Mouse (Mus musculus) hindbrain, embryonic 12.5 days (tissue): ENCODE data around the gene Lrrc49. TPM values are rescaled to one million over a fixed set of nuclear protein-coding genes. Genes with fewer than 3 reads are reported as not detected.

Experiments used
- ATAC-seq: fragments of 200-750 bp; cut with Nextera tagmentation; 2 replicates; pipeline ENCODE4 v1.8.0; 2017; ENCODE audit warnings: moderate TSS enrichment; ENCODE audit not compliant: low FRiP score
- H3K27ac ChIP-seq: fragments of 300-500 bp; sonication (generic); 2 replicates; pipeline ENCODE4 v1.5.1; 2016; ENCODE audit warnings: mild to moderate bottlenecking
- H3K27me3 ChIP-seq: fragments of 300-500 bp; sonication (generic); 2 replicates; pipeline ENCODE4 v1.6.1; 2016; ENCODE audit warnings: mild to moderate bottlenecking
- H3K36me3 ChIP-seq: fragments of 300-500 bp; sonication (generic); 2 replicates; pipeline ENCODE4 v1.6.1; 2016; ENCODE audit warnings: mild to moderate bottlenecking
- H3K4me1 ChIP-seq: fragments of 300-500 bp; sonication (generic); 2 replicates; pipeline ENCODE4 v1.6.1; 2016
- H3K4me2 ChIP-seq: fragments of 300-500 bp; sonication (generic); replicated peaks from 2 replicates; pipeline ENCODE4 v1.6.1; 2016; ENCODE audit warnings: mild to moderate bottlenecking
- H3K4me3 ChIP-seq: fragments of 300-500 bp; sonication (generic); 2 replicates; pipeline ENCODE4 v1.5.1; 2016; ENCODE audit warnings: mild to moderate bottlenecking
- H3K9ac ChIP-seq: fragments of 300-500 bp; sonication (generic); 2 replicates; pipeline ENCODE4 v1.6.1; 2016; ENCODE audit warnings: mild to moderate bottlenecking, moderate library complexity
- H3K9me3 ChIP-seq: fragments of 300-500 bp; sonication (generic); replicated peaks from 2 replicates; pipeline ENCODE4 v1.6.1; 2016; ENCODE audit warnings: mild to moderate bottlenecking
- WGBS: fragments of 180-500 bp; shearing (Covaris S2); methylation state at CpG from one replicate; pipeline ENCODE4 v1.1.7; 2016; 5-methylcytosine and 5-hydroxymethylcytosine counted together
- polyA plus RNA-seq: library from polyadenylated mRNA; unstranded; fragments of >200 nt; fragmentation: Nextera tagmentation; extraction: Ambion mirVana; gene quantifications from 2 replicates; pipeline ENCODE4 v1.2.1, GENCODE M21; 2016

Gene Lrrc49
- polyA plus RNA-seq, 1 experiment from 2014 or later: 55.7 TPM

GRCm38 (mm10) chr9:60668886-60669285 lies 19.1 kb downstream of the Lrrc49 start:
- no peak overlapping the region for H3K9ac ChIP-seq
- H3K27ac ChIP-seq: no peak overlapping the region
- peaks cover 58% of the 10 kb centered on the region for H3K36me3 ChIP-seq
- H3K4me1 ChIP-seq: no peaks in the 10 kb centered on the region
- no peak for ATAC-seq
- H3K27me3 ChIP-seq: no peaks in the 10 kb centered on the region
- H3K4me2 ChIP-seq: no peak overlapping the region
- H3K9me3 ChIP-seq: no peaks in the 10 kb centered on the region
- 75% methylated on average over 6 of the region's 6 CpGs for WGBS
- no peak overlapping the region for H3K4me3 ChIP-seq

- no peak overlapping the region for H3K9ac ChIP-seq
- no peak for ATAC-seq
- no peak overlapping the region for H3K4me2 ChIP-seq
- no peak overlapping the region for H3K27ac ChIP-seq
- H3K4me3 ChIP-seq: no peak overlapping the region
- H3K9me3 ChIP-seq: no peaks in the 10 kb centered on the region
- no peaks in the 10 kb centered on the region for H3K27me3 ChIP-seq
- H3K4me1 ChIP-seq: no peaks in the 10 kb centered on the region
- WGBS: 96% methylated on average over 3 of the region's 3 CpGs
- H3K36me3 ChIP-seq: peaks cover 52% of the 10 kb centered on the region
Measured at GRCm38 (mm10) chr9:60665535-60665934, 22.4 kb downstream of the Lrrc49 start.

GRCm38 (mm10) chr9:60664866-60665265 lies 23.1 kb downstream of the Lrrc49 start:
- Histone ChIP-seq H3K4me1 (no peaks in the 10 kb centered on the region), H3K4me2 (no peak overlapping the region), H3K4me3 (no peak overlapping the region), H3K36me3 (peaks cover 45% of the 10 kb centered on the region), H3K9me3 (no peaks in the 10 kb centered on the region), H3K27me3 (no peaks in the 10 kb centered on the region), H3K27ac (no peak overlapping the region), H3K9ac (no peak overlapping the region)
- no peak for ATAC-seq
- WGBS: 86% methylated on average over 5 of the region's 5 CpGs

GRCm38 (mm10) chr9:60664385-60664784 lies 23.6 kb downstream of the Lrrc49 start:
- Histone ChIP-seq H3K27ac (no peak overlapping the region), H3K4me1 (no peaks in the 10 kb centered on the region), H3K9me3 (no peaks in the 10 kb centered on the region), H3K4me2 (no peak overlapping the region), H3K36me3 (peaks cover 42% of the 10 kb centered on the region), H3K4me3 (no peak overlapping the region), H3K9ac (no peak overlapping the region), H3K27me3 (no peaks in the 10 kb centered on the region)
- no peak for ATAC-seq
- 95% methylated on average over 12 of the region's 12 CpGs for WGBS

- no peaks in the 10 kb centered on the region for H3K27me3 ChIP-seq
- 84% methylated on average over 2 of the region's 2 CpGs for WGBS
- H3K4me1 ChIP-seq: no peaks in the 10 kb centered on the region
- ATAC-seq: no peak
- H3K36me3 ChIP-seq: peaks cover 32% of the 10 kb centered on the region
- no peak overlapping the region for H3K4me3 ChIP-seq
- no peak overlapping the region for H3K27ac ChIP-seq
- H3K4me2 ChIP-seq: no peak overlapping the region
- H3K9me3 ChIP-seq: no peaks in the 10 kb centered on the region
- H3K9ac ChIP-seq: no peak overlapping the region
Measured at GRCm38 (mm10) chr9:60662936-60663335, 25.0 kb downstream of the Lrrc49 start.

GRCm38 (mm10) chr9:60653582-60653981 lies 34.4 kb downstream of the Lrrc49 start:
- H3K36me3 ChIP-seq: 0 out of 2 replicates have a peak, but pooled peaks cover 5% of the 10 kb centered on the region
- ATAC-seq: no peak
- H3K27ac ChIP-seq: no peak overlapping the region

GRCm38 (mm10) chr9:60653137-60653536 lies 34.8 kb downstream of the Lrrc49 start:
- no peak overlapping the region for H3K27ac ChIP-seq
- H3K9me3 ChIP-seq: no peaks in the 10 kb centered on the region
- H3K4me1 ChIP-seq: peaks cover 22% of the 10 kb centered on the region
- H3K9ac ChIP-seq: no peak overlapping the region
- 0 out of 2 replicates have a peak, but pooled peaks cover 3% of the 10 kb centered on the region for H3K36me3 ChIP-seq
- no peak for ATAC-seq
- H3K4me3 ChIP-seq: no peak overlapping the region
- no peak overlapping the region for H3K4me2 ChIP-seq
- 91% methylated on average over 1 of the region's 1 CpGs for WGBS
- H3K27me3 ChIP-seq: no peaks in the 10 kb centered on the region

More at GRCm38 (mm10) chr9:60653582-60653981, 34.4 kb downstream of the Lrrc49 start:
- Histone ChIP-seq H3K4me2 (no peak overlapping the region), H3K4me3 (no peak overlapping the region), H3K9ac (no peak overlapping the region), H3K27me3 (no peaks in the 10 kb centered on the region), H3K9me3 (no peaks in the 10 kb centered on the region), H3K4me1 (peaks cover 19% of the 10 kb centered on the region)

GRCm38 (mm10) chr9:60650277-60650676 lies 37.7 kb downstream of the Lrrc49 start:
- Histone ChIP-seq H3K4me3 (no peak overlapping the region), H3K9ac (no peak overlapping the region), H3K4me1 (peaks cover 22% of the 10 kb centered on the region), H3K4me2 (no peak overlapping the region), H3K27me3 (no peaks in the 10 kb centered on the region), H3K9me3 (no peaks in the 10 kb centered on the region), H3K36me3 (no peaks in the 10 kb centered on the region), H3K27ac (no peak overlapping the region)
- WGBS: 76% methylated on average over 6 of the region's 6 CpGs
- no peak for ATAC-seq

GRCm38 (mm10) chr9:60648981-60649975 lies 38.7 kb downstream of the Lrrc49 start:
- WGBS: 35% methylated on average over 18 of the region's 18 CpGs
- H3K27me3 ChIP-seq: no peaks in the 10 kb centered on the region
- H3K4me2 ChIP-seq: peak overlapping the region; percentile 15; the same call in 1 of the 2 replicates
- peak overlapping the region; percentile 23; the same call in 1 of the 2 replicates for H3K9ac ChIP-seq
- peaks cover 4% of the 10 kb centered on the region for H3K36me3 ChIP-seq
- peaks cover 22% of the 10 kb centered on the region for H3K4me1 ChIP-seq
- H3K27ac ChIP-seq: peak overlapping the region; percentile 48; the same call in 1 of the 2 replicates
- peak; percentile 58; the same call in 1 of the 2 replicates for ATAC-seq
- no peaks in the 10 kb centered on the region for H3K9me3 ChIP-seq
- H3K4me3 ChIP-seq: no peak overlapping the region

GRCm38 (mm10) chr9:60633601-60634000 lies 54.4 kb downstream of the Lrrc49 start:
- Histone ChIP-seq H3K4me2 (no peak overlapping the region), H3K9ac (no peak overlapping the region), H3K27me3 (no peaks in the 10 kb centered on the region), H3K4me3 (no peak overlapping the region), H3K9me3 (no peaks in the 10 kb centered on the region), H3K27ac (no peak overlapping the region), H3K4me1 (no peaks in the 10 kb centered on the region), H3K36me3 (no peaks in the 10 kb centered on the region)
- no peak for ATAC-seq
- WGBS: 77% methylated on average over 2 of the region's 2 CpGs

- peak overlapping the region; percentile 48 for H3K27ac ChIP-seq
- no peak overlapping the region for H3K9ac ChIP-seq
- H3K4me1 ChIP-seq: peaks cover 12% of the 10 kb centered on the region
- 74% methylated on average over 7 of the region's 7 CpGs for WGBS
- no peaks in the 10 kb centered on the region for H3K27me3 ChIP-seq
- no peak overlapping the region for H3K4me2 ChIP-seq
- H3K9me3 ChIP-seq: no peaks in the 10 kb centered on the region
- H3K36me3 ChIP-seq: no peaks in the 10 kb centered on the region
- no peak overlapping the region for H3K4me3 ChIP-seq
- ATAC-seq: no peak
Measured at GRCm38 (mm10) chr9:60626311-60626791, 61.6 kb downstream of the Lrrc49 start.

- H3K4me3 ChIP-seq: no peak overlapping the region
- WGBS: 83% methylated on average over 1 of the region's 2 CpGs
- H3K27ac ChIP-seq: peak overlapping the region; percentile 48; the same call in 1 of the 2 replicates
- H3K9me3 ChIP-seq: no peaks in the 10 kb centered on the region
- ATAC-seq: no peak
- H3K4me1 ChIP-seq: peaks cover 12% of the 10 kb centered on the region
- no peaks in the 10 kb centered on the region for H3K27me3 ChIP-seq
- H3K36me3 ChIP-seq: no peaks in the 10 kb centered on the region
- no peak overlapping the region for H3K9ac ChIP-seq
- H3K4me2 ChIP-seq: no peak overlapping the region
Measured at GRCm38 (mm10) chr9:60625895-60626294, 62.1 kb downstream of the Lrrc49 start.
